Mouse (Mus musculus) heart, postnatal 10 days (tissue): Measurements from ENCODE around the gene Immp2l. TPM values are rescaled to one million over a fixed set of nuclear protein-coding genes. Genes with fewer than 3 reads are reported as not detected.

Experiments used
- DNase-seq, 2 experiments: peaks; one replicate each; pipeline ENCODE4 v3.0.0; 2021
- intact Hi-C: fragments of 180-260 bp; cut with DNase I; formaldehyde crosslinking; loops from one replicate; pipeline ENCODE4 v1.15.1; 2025
- total RNA-seq, 2 experiments: library from RNA; stranded (reverse); gene quantifications; 2 replicates each; pipeline ENCODE4 v1.2.3; 2021

Gene Immp2l
- total RNA-seq, 2 experiments from 2014 or later, result 10.2 to 11.5 TPM

GRCm38 (mm10) chr12:41308726-41309680 is 285.1 kb downstream of the Immp2l start:
- intact Hi-C loops, result no loop called here
- DNase-seq, result no peak

GRCm38 (mm10) chr12:41313391-41313790 is 289.5 kb downstream of the Immp2l start:
- DNase-seq, result no peak
- intact Hi-C loops, result no loop called here

GRCm38 (mm10) chr12:41314811-41315461 is 291.0 kb downstream of the Immp2l start:
- intact Hi-C loops, result no loop called here
- DNase-seq, result no peak

- intact Hi-C loops, result no loop called here
- DNase-seq, result no peak
Observed at GRCm38 (mm10) chr12:41315871-41316270, 292.0 kb downstream of the Immp2l start.

- intact Hi-C loops, result no loop called here
Observed at GRCm38 (mm10) chr12:41316426-41316825, 292.5 kb downstream of the Immp2l start.

GRCm38 (mm10) chr12:41317431-41317830 is 293.5 kb downstream of the Immp2l start:
- intact Hi-C loops, result no loop called here

More at GRCm38 (mm10) chr12:41316426-41316825, 292.5 kb downstream of the Immp2l start:
- DNase-seq, result no peak

GRCm38 (mm10) chr12:41322018-41322417 is 298.1 kb downstream of the Immp2l start:
- intact Hi-C loops, result no loop called here
- no peak for DNase-seq

More at GRCm38 (mm10) chr12:41317431-41317830, 293.5 kb downstream of the Immp2l start:
- DNase-seq, result no peak

GRCm38 (mm10) chr12:41324418-41324817 is 300.5 kb downstream of the Immp2l start:
- intact Hi-C loops, result no loop called here
- no peak for DNase-seq

GRCm38 (mm10) chr12:41325756-41326155 is 301.9 kb downstream of the Immp2l start:
- DNase-seq, result no peak
- intact Hi-C loops, result no loop called here

- DNase-seq, result no peak
- intact Hi-C loops, result no loop called here
Observed at GRCm38 (mm10) chr12:41330988-41331671, 307.2 kb downstream of the Immp2l start.

- intact Hi-C loops, result no loop called here
- no peak for DNase-seq
Observed at GRCm38 (mm10) chr12:41345621-41346020, 321.7 kb downstream of the Immp2l start.

- intact Hi-C loops, result no loop called here
- no peak for DNase-seq
Observed at GRCm38 (mm10) chr12:41347494-41347893, 323.6 kb downstream of the Immp2l start.

- intact Hi-C loops, result no loop called here
- no peak for DNase-seq
Observed at GRCm38 (mm10) chr12:41349386-41349785, 325.5 kb downstream of the Immp2l start.

- DNase-seq, result no peak
- intact Hi-C loops, result no loop called here
Observed at GRCm38 (mm10) chr12:41349814-41350213, 325.9 kb downstream of the Immp2l start.

- intact Hi-C loops, result no loop called here
- DNase-seq, result no peak
Observed at GRCm38 (mm10) chr12:41351275-41351674, 327.4 kb downstream of the Immp2l start.

GRCm38 (mm10) chr12:41354857-41355256 is 331.0 kb downstream of the Immp2l start:
- intact Hi-C loops, result loop anchor here (5.0 kb wide), 1 partner anchor 518 kb away; no protein-coding TSS in a partner anchor
- no peak for DNase-seq

GRCm38 (mm10) chr12:41356040-41356439 is 332.1 kb downstream of the Immp2l start:
- intact Hi-C loops, result loop anchor here (5.0 kb wide), 1 partner anchor 519 kb away; no protein-coding TSS in a partner anchor
- peak; percentile 1 to 3 for DNase-seq

GRCm38 (mm10) chr12:41386685-41387084 is 362.8 kb downstream of the Immp2l start:
- intact Hi-C loops, result no loop called here
- DNase-seq, result no peak

- intact Hi-C loops, result no loop called here
- no peak for DNase-seq
Observed at GRCm38 (mm10) chr12:41394231-41394630, 370.3 kb downstream of the Immp2l start.

- intact Hi-C loops, result no loop called here
- no peak for DNase-seq
Observed at GRCm38 (mm10) chr12:41401136-41401535, 377.2 kb downstream of the Immp2l start.

- no peak for DNase-seq
- intact Hi-C loops, result no loop called here
Observed at GRCm38 (mm10) chr12:41401923-41402322, 378.0 kb downstream of the Immp2l start.
